Mouse (Mus musculus) G1E (cell line): ENCODE results near the gene Hist1h3h.

Source experiments
- CTCF ChIP-seq: IDR thresholded peaks from 2 replicates; pipeline ENCODE4 v1.5.1; 2012; ENCODE audit warnings: low read depth, low read length, inconsistent platforms, mixed read lengths
- GATA1 ChIP-seq: IDR thresholded peaks from 2 replicates; pipeline ENCODE4 v1.6.1; 2012; ENCODE audit warnings: borderline replicate concordance, low read length, inconsistent platforms, mixed read lengths
- GATA2 ChIP-seq: IDR thresholded peaks from 2 replicates; pipeline ENCODE4 v1.6.1; 2012; ENCODE audit warnings: low read depth, low read length, inconsistent platforms, borderline replicate concordance
- TAL1 ChIP-seq: conservative IDR thresholded peaks from 2 replicates; pipeline ENCODE4 v1.6.1; 2012; ENCODE audit warnings: low read depth, low read length, inconsistent platforms, mixed read lengths

- TF ChIP-seq CTCF (no peak), TAL1 (no peak), GATA1 (no peak), GATA2 (no peak)
Measured at GRCm38 (mm10) chr13:21706669-21707068, 10.8 kb upstream of the Hist1h3h start.
